Mouse (Mus musculus) embryonic facial prominence, embryonic 14.5 days (tissue): Measurements from ENCODE around the gene Oas1d. TPM values are rescaled to one million over a fixed set of nuclear protein-coding genes. Genes with fewer than 3 reads are reported as not detected.

Experiments used
- ATAC-seq: fragments of 200-750 bp; cut with Nextera tagmentation; 2 replicates; pipeline ENCODE4 v1.8.0; 2017; ENCODE audit warnings: low read depth, moderate number of reproducible peaks, moderate TSS enrichment
- DNase-seq: peaks from one replicate; pipeline ENCODE4 v3.0.0-alpha.2; 2015; ENCODE audit warnings: low spot score
- H3K27ac ChIP-seq: fragments of 300-500 bp; sonication (generic); replicated peaks from 2 replicates; pipeline ENCODE4 v1.5.1; 2014; ENCODE audit warnings: low read depth, mild to moderate bottlenecking, low read length, moderate library complexity
- H3K27me3 ChIP-seq: fragments of 300-500 bp; sonication (generic); replicated peaks from 2 replicates; pipeline ENCODE4 v1.6.1; 2014; ENCODE audit warnings: low read length; ENCODE audit not compliant: control insufficient read depth, insufficient read depth
- H3K36me3 ChIP-seq: fragments of 300-500 bp; sonication (generic); 2 replicates; pipeline ENCODE4 v1.6.1; 2014; ENCODE audit warnings: low read length, mixed read lengths; ENCODE audit not compliant: control insufficient read depth, insufficient read depth
- H3K4me1 ChIP-seq: fragments of 300-500 bp; sonication (generic); 2 replicates; pipeline ENCODE4 v1.6.1; 2014; ENCODE audit warnings: antibody characterized with exemption, low read length; ENCODE audit not compliant: control insufficient read depth, insufficient read depth
- H3K4me2 ChIP-seq: fragments of 300-500 bp; sonication (generic); 2 replicates; pipeline ENCODE4 v1.6.1; 2014; ENCODE audit warnings: low read depth, mild to moderate bottlenecking, low read length, moderate library complexity, mixed read lengths
- H3K4me3 ChIP-seq: fragments of 300-500 bp; sonication (generic); 2 replicates; pipeline ENCODE4 v1.5.1; 2014; ENCODE audit warnings: low read depth, mild to moderate bottlenecking, low read length
- H3K9ac ChIP-seq: fragments of 300-500 bp; sonication (generic); 2 replicates; pipeline ENCODE4 v1.6.1; 2014; ENCODE audit warnings: low read depth, mild to moderate bottlenecking, low read length, moderate library complexity, mixed read lengths
- H3K9me3 ChIP-seq: fragments of 300-500 bp; sonication (generic); 2 replicates; pipeline ENCODE4 v1.6.1; 2016; ENCODE audit warnings: low read length; ENCODE audit not compliant: control insufficient read depth
- WGBS: fragments of 180-500 bp; shearing (Covaris S2); extraction: QIAGEN DNeasy Blood & Tissue Kit; methylation state at CpG from one replicate; pipeline ENCODE4 v1.1.7; 2014; 5-methylcytosine and 5-hydroxymethylcytosine counted together
- polyA plus RNA-seq: library from polyadenylated mRNA; unstranded; fragments of >200 nt; fragmentation: Nextera tagmentation; extraction: Ambion mirVana; gene quantifications from 2 replicates; pipeline ENCODE4 v1.2.1, GENCODE M21; 2014

Oas1d gene
- polyA plus RNA-seq, 1 experiment from 2014 or later: not detected

DNA sequence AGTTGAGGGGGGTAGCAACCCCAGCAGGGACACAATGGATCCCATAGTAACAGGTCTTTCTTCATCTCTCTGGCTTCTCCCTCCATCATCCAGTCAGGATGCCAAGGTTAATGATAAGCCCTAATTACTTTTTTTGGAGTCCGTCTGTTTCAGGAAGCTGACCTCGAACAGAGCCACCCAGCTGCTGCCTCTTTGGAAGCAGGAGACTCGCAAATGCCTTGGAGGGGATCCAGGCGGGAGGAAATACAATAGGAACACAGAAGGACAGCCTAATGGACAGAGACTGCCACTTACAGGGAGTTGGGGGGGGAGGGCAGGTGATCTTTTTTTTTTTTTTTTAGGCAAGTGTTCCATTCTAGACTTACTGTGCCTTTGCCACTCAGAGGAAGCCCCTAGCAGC lies 55.4 kb downstream of the Oas1d start:
- Histone ChIP-seq H3K4me3 (no peak overlapping the region), H3K36me3 (no peaks in the 10 kb centered on the region), H3K27ac (no peak overlapping the region), H3K4me2 (no peak overlapping the region), H3K9ac (no peak overlapping the region), H3K9me3 (no peaks in the 10 kb centered on the region), H3K27me3 (no peaks in the 10 kb centered on the region), H3K4me1 (no peaks in the 10 kb centered on the region)
- 33% methylated on average over 4 of the region's 4 CpGs for whole genome bisulfite sequencing
- DNase-seq: no peak
- no peak for ATAC-seq

Other genes starting within 250 kb of the Oas1d start
- gene Dtx1, start 202.6 kb upstream of the Oas1d start, polyA plus RNA-seq: 3.4 and 4.3 TPM in 2 replicates
- gene Oas2, start 164.7 kb upstream of the Oas1d start, polyA plus RNA-seq: 0.38 and 0.42 TPM in 2 replicates
- 0.35 and 0.45 TPM in 2 replicates for gene Oas3, start 136.9 kb upstream of the Oas1d start, polyA plus RNA-seq
- 0.10 TPM in 1 of 2 replicates, not detected in the other for gene Oas1e, start 119.0 kb upstream of the Oas1d start, polyA plus RNA-seq
- 0.24 and 0.39 TPM in 2 replicates for gene Oas1c, start 102.0 kb upstream of the Oas1d start, polyA plus RNA-seq
- 0.53 TPM in 1 of 2 replicates, not detected in the other for gene Oas1f, start 67.2 kb upstream of the Oas1d start, polyA plus RNA-seq
- not detected in 2 replicates for gene Oas1h, start 53.1 kb upstream of the Oas1d start, polyA plus RNA-seq
- 0.67 and 1.3 TPM in 2 replicates for gene Oas1g, start 26.9 kb upstream of the Oas1d start, polyA plus RNA-seq
- gene Oas1a, start 7.0 kb upstream of the Oas1d start, polyA plus RNA-seq: 1.7 and 2.4 TPM in 2 replicates
- gene Rph3a, start 95.6 kb downstream of the Oas1d start, polyA plus RNA-seq: 1.2 and 1.3 TPM in 2 replicates